ENCODE assay signal across 8 mouse cellular contexts in the genomic region with DNA sequence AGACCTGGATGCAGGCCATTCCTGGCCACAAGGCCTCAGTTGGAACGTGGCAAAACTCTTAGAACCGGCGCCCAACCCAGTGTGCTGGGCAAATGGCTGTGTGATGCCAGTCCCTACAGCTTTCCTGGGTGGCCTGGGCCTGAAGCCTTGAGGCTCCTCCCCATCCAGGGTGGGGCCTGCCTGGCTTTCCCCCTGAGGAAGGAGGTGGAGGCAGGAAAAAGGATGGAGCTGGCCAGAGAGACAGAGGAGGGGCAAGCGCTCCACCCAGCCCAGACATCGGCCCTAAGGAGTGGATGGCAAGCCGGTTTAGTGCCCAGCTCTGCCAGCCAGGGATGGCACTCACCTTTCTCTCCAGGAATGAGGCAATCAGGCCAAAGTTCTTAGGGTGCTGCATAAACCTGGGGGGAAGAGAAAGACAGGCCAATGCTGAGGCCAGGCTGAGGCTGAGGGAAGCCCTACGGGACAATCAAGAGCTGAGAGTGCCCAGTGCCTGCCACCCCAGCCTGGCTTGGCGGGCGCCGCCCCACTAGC.
DNase-seq lines count a peak whose midpoint lies in the region; ATAC-seq lines count a peak whose summit lies in the region.

No protein-coding gene starts in this region.

- no peaks in the 10 kb centered on the region for H3K9me3 ChIP-seq in midbrain, embryonic 13.5 days
- no peaks in the 10 kb centered on the region for H3K9me3 ChIP-seq in midbrain, embryonic 10.5 days (replicated peaks)
- H3K9me3 ChIP-seq in embryonic facial prominence, embryonic 14.5 days (ENCODE audit: control insufficient read depth, low read length), result no peaks in the 10 kb centered on the region
- H3K9me3 ChIP-seq in midbrain, embryonic 15.5 days, result no peaks in the 10 kb centered on the region

- DNase-seq in midbrain, embryonic 10.5 days (ENCODE audit: low spot score), result no peak
- DNase-seq in embryonic facial prominence, embryonic 14.5 days (ENCODE audit: low spot score), result no peak
- DNase-seq in heart, postnatal 36 days, result peak; percentile 51 to 62
- no peak for DNase-seq in spleen, postnatal 14 days (ENCODE audit: low spot score in 2 of 2)
- DNase-seq in layer of hippocampus, adult 8-10 months (ENCODE audit: low spot score in 2 of 2), result no peak
- DNase-seq in right cerebral cortex, adult 2 months (ENCODE audit: low spot score in 2 of 2), result no peak

- no peak overlapping the region for H3K4me2 ChIP-seq in midbrain, embryonic 13.5 days (replicated peaks)
- no peak overlapping the region for H3K4me2 ChIP-seq in embryonic facial prominence, embryonic 14.5 days (ENCODE audit: low read depth, low read length)
- H3K4me2 ChIP-seq in midbrain, embryonic 15.5 days, result no peak overlapping the region

- intact Hi-C loops in heart, postnatal 36 days (cut with DNase I), result loop anchor here (2.0 kb wide), 2 partner anchors 22 to 40 kb away; no protein-coding TSS in a partner anchor

- H3K4me3 ChIP-seq in midbrain, embryonic 13.5 days (replicated peaks), result no peak overlapping the region
- no peak overlapping the region for H3K4me3 ChIP-seq in midbrain, embryonic 10.5 days
- H3K4me3 ChIP-seq in embryonic facial prominence, embryonic 14.5 days (ENCODE audit: low read depth, low read length), result no peak overlapping the region
- no peak overlapping the region for H3K4me3 ChIP-seq in midbrain, embryonic 15.5 days

- WGBS in midbrain, embryonic 13.5 days, result 93% methylated on average over 10 of the region's 10 CpGs
- WGBS in midbrain, embryonic 10.5 days, result 97% methylated on average over 10 of the region's 10 CpGs
- 87% methylated on average over 10 of the region's 10 CpGs for WGBS in embryonic facial prominence, embryonic 14.5 days
- 75% methylated on average over 10 of the region's 10 CpGs for WGBS in midbrain, embryonic 15.5 days

- H3K9ac ChIP-seq in midbrain, embryonic 13.5 days (replicated peaks), result no peak overlapping the region
- H3K9ac ChIP-seq in embryonic facial prominence, embryonic 14.5 days (ENCODE audit: low read depth, low read length), result no peak overlapping the region
- no peak overlapping the region for H3K9ac ChIP-seq in midbrain, embryonic 15.5 days

- H3K4me1 ChIP-seq in midbrain, embryonic 13.5 days (replicated peaks), result peaks cover 20% of the 10 kb centered on the region
- H3K4me1 ChIP-seq in midbrain, embryonic 10.5 days, result peaks cover 8% of the 10 kb centered on the region
- H3K4me1 ChIP-seq in embryonic facial prominence, embryonic 14.5 days (ENCODE audit: control insufficient read depth, insufficient read depth, low read length), result no peaks in the 10 kb centered on the region; the same call in 1 of the 2 replicates
- peaks cover 15% of the 10 kb centered on the region for H3K4me1 ChIP-seq in midbrain, embryonic 15.5 days

- peak overlapping the region; percentile 77 for H3K27ac ChIP-seq in midbrain, embryonic 13.5 days
- no peak overlapping the region for H3K27ac ChIP-seq in midbrain, embryonic 10.5 days (replicated peaks)
- 0 out of 2 replicates have a peak overlapping the region, but pooled peaks have one; percentile 30 for H3K27ac ChIP-seq in embryonic facial prominence, embryonic 14.5 days (replicated peaks; ENCODE audit: low read depth, low read length)
- H3K27ac ChIP-seq in midbrain, embryonic 15.5 days, result peak overlapping the region; percentile 75

- peaks cover 83% of the 10 kb centered on the region for H3K36me3 ChIP-seq in midbrain, embryonic 13.5 days
- peaks cover 100% of the 10 kb centered on the region for H3K36me3 ChIP-seq in midbrain, embryonic 10.5 days
- peaks cover 94% of the 10 kb centered on the region for H3K36me3 ChIP-seq in embryonic facial prominence, embryonic 14.5 days (ENCODE audit: control insufficient read depth, insufficient read depth, low read length)
- peaks cover 23% of the 10 kb centered on the region for H3K36me3 ChIP-seq in midbrain, embryonic 15.5 days (replicated peaks)

- H3K27me3 ChIP-seq in midbrain, embryonic 13.5 days, result no peaks in the 10 kb centered on the region
- H3K27me3 ChIP-seq in midbrain, embryonic 10.5 days (ENCODE audit: low read depth, poor library complexity, severe bottlenecking), result no peaks in the 10 kb centered on the region
- H3K27me3 ChIP-seq in embryonic facial prominence, embryonic 14.5 days (replicated peaks; ENCODE audit: control insufficient read depth, insufficient read depth, low read length), result no peaks in the 10 kb centered on the region
- H3K27me3 ChIP-seq in midbrain, embryonic 15.5 days (replicated peaks), result no peaks in the 10 kb centered on the region

- peak; percentile 37; the same call in 1 of the 2 replicates for ATAC-seq in midbrain, embryonic 13.5 days
- ATAC-seq in embryonic facial prominence, embryonic 14.5 days (ENCODE audit: low read depth), result no peak
- 0 out of 2 replicates have a peak, but pooled peaks have one; percentile 44 for ATAC-seq in midbrain, embryonic 15.5 days (replicated peaks)

Comparison
In these comparisons a context has a peak if more than half of its experiments do, and no peak if none do; other contexts are left out.
1. DNase-seq: peak in heart, postnatal 36 days (2 of 2); none in midbrain, embryonic 10.5 days (single experiment), embryonic facial prominence, embryonic 14.5 days (single experiment), spleen, postnatal 14 days (0 of 2), layer of hippocampus, adult 8-10 months (0 of 2) and right cerebral cortex, adult 2 months (0 of 2).